Mouse (Mus musculus) heart, embryonic 14.5 days (tissue): Measurements from ENCODE around the gene Sms. TPM values are rescaled to one million over a fixed set of nuclear protein-coding genes. Genes with fewer than 3 reads are reported as not detected.

Experiments
- ATAC-seq: fragments of 200-750 bp; cut with Nextera tagmentation; 2 replicates; pipeline ENCODE4 v1.8.0; 2017; ENCODE audit warnings: low read depth, moderate TSS enrichment; ENCODE audit not compliant: insufficient number of reproducible peaks, insufficient read depth, low FRiP score
- H3K27ac ChIP-seq, 2 experiments: fragments of 200-500 bp in 1 of 2; fragments of 300-500 bp in 1 of 2; sonication (generic) in 1 of 2; replicated peaks in 1 of 2; 2 replicates each; pipeline ENCODE4 v1.5.1; 2012 to 2014; ENCODE audit warnings: low read depth in 2 of 2, low read length in 2 of 2, control low read depth in 1 of 2, mild to moderate bottlenecking in 1 of 2, mixed read lengths in 1 of 2; ENCODE audit not compliant: control insufficient read depth in 1 of 2, insufficient read depth in 1 of 2
- H3K27me3 ChIP-seq: fragments of 300-500 bp; sonication (generic); 2 replicates; pipeline ENCODE4 v1.6.1; 2014; ENCODE audit warnings: mild to moderate bottlenecking, low read length, control low read depth; ENCODE audit not compliant: control insufficient read depth, insufficient read depth
- H3K36me3 ChIP-seq: fragments of 300-500 bp; sonication (generic); 2 replicates; pipeline ENCODE4 v1.6.1; 2014; ENCODE audit warnings: mild to moderate bottlenecking, control low read depth, low read length, mixed read lengths; ENCODE audit not compliant: control insufficient read depth, insufficient read depth
- H3K4me1 ChIP-seq, 2 experiments: fragments of 200-500 bp in 1 of 2; fragments of 300-500 bp in 1 of 2; sonication (generic) in 1 of 2; 2 replicates each; pipeline ENCODE4 v1.6.1; 2012 to 2014; ENCODE audit warnings: low read length in 2 of 2, control low read depth in 1 of 2, mixed read lengths in 1 of 2; ENCODE audit not compliant: control insufficient read depth in 2 of 2, insufficient read depth in 2 of 2
- H3K4me2 ChIP-seq: fragments of 300-500 bp; sonication (generic); 2 replicates; pipeline ENCODE4 v1.6.1; 2014; ENCODE audit warnings: mild to moderate bottlenecking, low read length
- H3K4me3 ChIP-seq, 2 experiments: fragments of 200-500 bp in 1 of 2; fragments of 300-500 bp in 1 of 2; sonication (generic) in 1 of 2; 2 replicates each; pipeline ENCODE4 v1.5.1; 2012 to 2014; ENCODE audit warnings: low read length in 2 of 2, mild to moderate bottlenecking in 2 of 2, control low read depth in 1 of 2, low read depth in 1 of 2, moderate library complexity in 1 of 2; ENCODE audit not compliant: control insufficient read depth in 1 of 2, insufficient read depth in 1 of 2
- H3K9ac ChIP-seq: fragments of 300-500 bp; sonication (generic); 2 replicates; pipeline ENCODE4 v1.6.1; 2014; ENCODE audit warnings: mild to moderate bottlenecking, low read length
- H3K9me3 ChIP-seq: fragments of 300-500 bp; sonication (generic); 2 replicates; pipeline ENCODE4 v1.6.1; 2016; ENCODE audit warnings: low read length, control low read depth; ENCODE audit not compliant: control insufficient read depth
- WGBS: fragments of 180-500 bp; shearing (Covaris S2); extraction: QIAGEN DNeasy Blood & Tissue Kit; methylation state at CpG from one replicate; pipeline ENCODE4 v1.1.7; 2014; 5-methylcytosine and 5-hydroxymethylcytosine counted together
- polyA plus RNA-seq: library from polyadenylated mRNA; unstranded; fragments of >200 nt; fragmentation: Nextera tagmentation; extraction: Ambion mirVana; gene quantifications from 2 replicates; pipeline ENCODE4 v1.2.1, GENCODE M21; 2014

Sms gene
- polyA plus RNA-seq, 1 experiment from 2014 or later = 60.8 TPM

DNA sequence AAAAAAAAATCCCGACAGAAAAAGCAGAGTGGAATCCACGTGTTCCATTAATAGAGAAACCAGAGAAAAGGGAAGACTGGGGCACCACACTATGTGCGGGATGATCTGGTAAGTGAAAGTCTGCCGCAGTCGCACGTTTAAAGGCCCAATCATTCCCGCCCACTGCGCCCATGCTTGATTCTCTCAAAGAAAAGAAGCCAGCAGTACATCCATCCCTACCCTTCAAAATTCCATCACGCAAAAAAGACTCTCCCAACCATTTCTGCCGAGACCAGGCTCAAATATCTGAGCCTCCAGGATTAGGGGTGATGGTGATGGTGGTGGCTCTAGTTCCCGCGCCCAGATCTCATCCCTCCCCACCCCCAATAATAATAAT lies 1.3 kb downstream of the Sms start:
- ATAC-seq = no peak
- Histone ChIP-seq H3K4me3 (peak overlapping the region; percentile 60 to 70), H3K27ac (peak overlapping the region in 1 of 2 experiments; percentile 82; a peak in 1 of 4 replicates), H3K9me3 (no peaks in the 10 kb centered on the region), H3K4me2 (peak overlapping the region; percentile 67), H3K27me3 (no peaks in the 10 kb centered on the region), H3K9ac (peak overlapping the region; percentile 82), H3K36me3 (no peaks in the 10 kb centered on the region), H3K4me1 (no peaks in the 10 kb centered on the region)
- WGBS = 9% methylated on average over 12 of the region's 12 CpGs

DNA sequence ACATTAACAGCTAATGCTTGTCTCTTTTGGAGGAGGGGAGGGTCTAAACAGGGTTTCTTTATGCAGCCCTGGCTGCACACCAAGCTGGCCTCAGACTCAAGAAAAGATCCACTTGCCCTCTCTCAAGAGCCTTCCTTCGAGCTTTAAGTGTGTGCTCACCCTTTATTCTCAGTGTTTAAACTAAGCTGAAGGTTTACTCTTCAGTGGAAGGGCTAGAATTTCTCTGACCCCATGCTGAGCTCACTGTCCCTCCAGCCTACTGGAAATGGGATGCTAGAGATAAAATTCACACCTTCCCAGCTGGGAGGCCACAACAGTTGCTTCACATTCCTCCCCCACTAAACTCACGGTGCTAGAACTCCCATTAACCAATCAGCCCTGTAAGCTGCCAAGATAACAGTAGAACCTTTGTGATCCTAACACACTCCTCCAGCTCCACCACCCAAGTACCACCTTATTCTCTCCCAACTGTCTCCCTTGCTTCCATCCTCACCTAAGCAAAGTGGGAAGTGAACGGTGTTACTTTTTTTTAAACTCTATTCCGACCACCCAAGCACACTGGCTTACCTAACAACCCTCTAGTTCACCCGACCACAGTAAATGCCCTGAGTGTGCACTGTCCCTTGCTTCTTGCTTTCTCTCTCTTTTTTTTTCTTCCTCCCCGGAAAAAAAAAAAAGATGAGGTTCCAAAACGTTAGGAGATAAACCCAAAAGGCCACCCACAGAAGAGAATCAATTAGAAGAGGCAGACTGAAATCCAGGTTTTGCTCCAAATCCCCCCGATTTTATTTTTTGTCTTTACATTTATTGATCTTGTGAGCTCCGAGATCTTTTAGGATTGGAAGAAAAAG lies 2.0 kb downstream of the Sms start:
- Histone ChIP-seq H3K27me3 (no peaks in the 10 kb centered on the region), H3K36me3 (no peaks in the 10 kb centered on the region), H3K27ac (no peak overlapping the region), H3K9ac (0 out of 2 replicates have a peak overlapping the region, but pooled peaks have one; percentile 8), H3K4me1 (no peaks in the 10 kb centered on the region), H3K4me3 (peak overlapping the region; percentile 60 to 70; a peak in 3 of 4 replicates), H3K4me2 (peak overlapping the region; percentile 67), H3K9me3 (no peaks in the 10 kb centered on the region)
- no peak for ATAC-seq
- WGBS = 18% methylated on average over 9 of the region's 9 CpGs

DNA sequence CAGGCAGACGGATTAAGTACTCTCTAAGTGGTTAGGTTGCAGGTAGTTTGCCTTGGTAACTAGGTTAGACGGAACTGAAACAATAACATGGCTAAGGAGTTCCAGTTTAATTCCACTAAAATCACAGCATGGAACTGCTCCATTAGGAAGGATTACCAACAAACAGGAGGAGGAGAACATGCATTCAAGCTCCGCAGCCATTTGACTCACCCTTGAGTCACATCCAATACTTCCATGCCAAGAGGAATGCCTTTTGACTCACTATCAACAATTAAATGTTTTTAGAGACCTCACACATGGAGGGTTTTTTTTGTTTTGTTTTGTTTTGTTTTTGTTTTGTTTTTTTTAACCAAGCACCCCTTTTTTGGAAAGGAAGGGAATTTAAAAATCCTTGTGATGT lies 3.3 kb downstream of the Sms start:
- H3K4me2 ChIP-seq = no peak overlapping the region
- H3K27me3 ChIP-seq = no peaks in the 10 kb centered on the region
- H3K9ac ChIP-seq = no peak overlapping the region
- ATAC-seq = no peak
- H3K9me3 ChIP-seq = no peaks in the 10 kb centered on the region
- H3K4me1 ChIP-seq = no peaks in the 10 kb centered on the region
- 78% methylated on average over 3 of the region's 3 CpGs for WGBS
- H3K36me3 ChIP-seq = no peaks in the 10 kb centered on the region
- H3K27ac ChIP-seq = no peak overlapping the region
- no peak overlapping the region for H3K4me3 ChIP-seq

GRCm38 (mm10) chrX:157486765-157487164 lies 5.3 kb downstream of the Sms start:
- Histone ChIP-seq H3K9me3 (no peaks in the 10 kb centered on the region), H3K27ac (no peak overlapping the region), H3K4me2 (no peak overlapping the region), H3K4me1 (no peaks in the 10 kb centered on the region), H3K4me3 (no peak overlapping the region), H3K36me3 (no peaks in the 10 kb centered on the region), H3K27me3 (no peaks in the 10 kb centered on the region), H3K9ac (no peak overlapping the region)
- no peak for ATAC-seq
- WGBS = 46% methylated on average over 2 of the region's 2 CpGs

DNA sequence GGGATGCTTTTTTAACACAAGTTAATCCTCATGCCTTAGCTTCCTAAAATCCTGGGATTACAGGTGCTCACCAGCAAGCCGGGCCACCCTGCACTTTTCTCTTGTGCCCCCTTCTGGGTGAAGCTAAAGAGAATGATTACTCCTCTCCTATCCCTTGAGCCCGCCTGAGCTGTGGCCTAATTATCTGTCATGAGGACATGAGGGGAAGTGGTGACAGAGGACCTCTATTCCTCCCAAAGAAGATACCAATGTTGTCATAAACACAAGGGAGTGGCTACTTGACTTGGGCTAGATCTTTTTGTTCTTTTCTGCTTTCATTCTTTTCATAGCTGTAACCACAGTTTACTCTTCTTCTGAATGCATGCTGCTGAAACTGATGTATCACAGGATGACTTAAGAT lies 9.2 kb downstream of the Sms start:
- Histone ChIP-seq H3K27me3 (no peaks in the 10 kb centered on the region), H3K9ac (no peak overlapping the region), H3K4me3 (no peak overlapping the region), H3K4me2 (no peak overlapping the region), H3K36me3 (no peaks in the 10 kb centered on the region), H3K4me1 (no peaks in the 10 kb centered on the region), H3K27ac (no peak overlapping the region), H3K9me3 (no peaks in the 10 kb centered on the region)
- 68% methylated on average over 2 of the region's 2 CpGs for WGBS
- ATAC-seq = no peak

GRCm38 (mm10) chrX:157481860-157482259 lies 10.2 kb downstream of the Sms start:
- no peaks in the 10 kb centered on the region for H3K27me3 ChIP-seq
- WGBS = 58% methylated on average over 2 of the region's 2 CpGs
- no peak for ATAC-seq
- no peak overlapping the region for H3K4me2 ChIP-seq
- no peaks in the 10 kb centered on the region for H3K4me1 ChIP-seq
- H3K36me3 ChIP-seq = no peaks in the 10 kb centered on the region
- peak overlapping the region in 1 of 2 experiments; percentile 33; a peak in 2 of 4 replicates for H3K27ac ChIP-seq
- no peak overlapping the region for H3K9ac ChIP-seq
- H3K9me3 ChIP-seq = no peaks in the 10 kb centered on the region
- no peak overlapping the region for H3K4me3 ChIP-seq

DNA sequence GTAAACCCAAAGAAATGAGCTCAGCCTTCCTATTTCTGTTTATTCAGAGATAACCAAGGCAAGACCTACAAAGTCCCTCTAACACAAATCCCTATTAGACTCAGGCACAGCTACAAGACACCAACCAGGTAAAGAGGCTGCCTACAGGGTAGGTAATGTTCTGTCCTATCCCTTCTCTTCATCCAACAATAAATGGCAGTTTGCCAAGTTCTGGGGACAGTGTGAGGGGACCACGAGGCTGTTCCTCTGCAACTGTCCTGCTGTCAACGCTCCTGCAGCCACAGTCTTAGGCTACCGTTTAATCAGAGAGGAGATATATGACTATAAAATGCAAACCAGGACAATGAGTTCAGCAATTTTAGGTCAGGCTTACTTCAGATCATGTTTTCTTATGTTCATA lies 14.8 kb downstream of the Sms start:
- Histone ChIP-seq H3K4me2 (no peak overlapping the region), H3K4me3 (no peak overlapping the region), H3K9ac (no peak overlapping the region), H3K4me1 (no peaks in the 10 kb centered on the region), H3K36me3 (no peaks in the 10 kb centered on the region), H3K27me3 (no peaks in the 10 kb centered on the region), H3K9me3 (no peaks in the 10 kb centered on the region), H3K27ac (no peak overlapping the region)
- 32% methylated on average over 3 of the region's 3 CpGs for WGBS
- ATAC-seq = no peak
